ENCODE assay signal across 16 mouse cellular contexts in the genomic region with DNA sequence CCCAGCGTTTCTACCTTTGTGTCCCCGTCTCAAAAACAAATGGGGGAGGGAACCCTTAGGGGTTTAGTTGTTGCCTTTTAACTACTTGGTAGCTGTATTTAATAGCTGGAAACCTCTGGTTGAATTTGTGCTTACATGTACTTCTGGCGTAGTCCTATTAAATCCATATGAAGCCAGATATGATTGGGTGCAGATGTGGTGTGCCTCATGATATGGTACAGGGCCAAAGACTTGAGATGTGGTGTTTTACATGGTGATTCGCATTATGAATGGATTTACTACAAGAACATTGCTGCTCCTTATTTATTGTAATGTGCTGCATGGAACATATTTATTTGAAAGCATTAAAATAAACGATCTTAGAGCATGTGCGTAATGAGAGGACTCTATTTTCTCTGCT.
"Had no signal": no experiment of that assay in that cellular context is flagged by ENCODE, and none has a peak within 500 bp of the region (broad histone marks: within the 10 kb centered on the region; RNA-seq: fewer than 3 reads in every experiment).

No protein-coding gene starts in this region.

- H3K4me2 ChIP-seq: kidney, embryonic 15.5 days; liver, embryonic 13.5 days; midbrain, embryonic 11.5 days; stomach, embryonic 15.5 days had no signal

- H3K4me3 ChIP-seq: kidney, embryonic 15.5 days; liver, embryonic 13.5 days; stomach, embryonic 15.5 days had no signal

- H3K27ac ChIP-seq: kidney, embryonic 15.5 days; liver, embryonic 13.5 days; stomach, embryonic 15.5 days had no signal

- H3K9me3 ChIP-seq: kidney, embryonic 15.5 days; liver, embryonic 13.5 days; stomach, embryonic 15.5 days had no signal

- ATAC-seq: intestine, embryonic 16.5 days had no signal

- DNase-seq: kidney, adult 2 months; kidney, postnatal 10 days; kidney, postnatal 36 days; left cerebral cortex, postnatal 4 days; liver, embryonic 13.5 days; lung, adult 2 months; lung, postnatal 14 days; lung, postnatal 4 days; midbrain, embryonic 14.5 days; right cerebral cortex, postnatal 25 days; spleen, adult 18-20 months; thymus, postnatal 36 days had no signal

- H3K36me3 ChIP-seq: kidney, embryonic 15.5 days; liver, embryonic 13.5 days; stomach, embryonic 15.5 days had no signal

- H3K4me1 ChIP-seq: kidney, embryonic 15.5 days; liver, embryonic 13.5 days; stomach, embryonic 15.5 days had no signal

- H3K9ac ChIP-seq: kidney, embryonic 15.5 days; liver, embryonic 13.5 days; stomach, embryonic 15.5 days had no signal

- H3K27me3 ChIP-seq: kidney, embryonic 15.5 days; liver, embryonic 13.5 days; stomach, embryonic 15.5 days had no signal
